Mouse (Mus musculus): ENCODE data around the gene Gm20422. TPM values are rescaled to one million over a fixed set of nuclear protein-coding genes. Genes with fewer than 3 reads are reported as not detected.

Gm20422 gene
- polyA plus RNA-seq, 1 experiment from 2014 or later = 1.4 TPM

DNA sequence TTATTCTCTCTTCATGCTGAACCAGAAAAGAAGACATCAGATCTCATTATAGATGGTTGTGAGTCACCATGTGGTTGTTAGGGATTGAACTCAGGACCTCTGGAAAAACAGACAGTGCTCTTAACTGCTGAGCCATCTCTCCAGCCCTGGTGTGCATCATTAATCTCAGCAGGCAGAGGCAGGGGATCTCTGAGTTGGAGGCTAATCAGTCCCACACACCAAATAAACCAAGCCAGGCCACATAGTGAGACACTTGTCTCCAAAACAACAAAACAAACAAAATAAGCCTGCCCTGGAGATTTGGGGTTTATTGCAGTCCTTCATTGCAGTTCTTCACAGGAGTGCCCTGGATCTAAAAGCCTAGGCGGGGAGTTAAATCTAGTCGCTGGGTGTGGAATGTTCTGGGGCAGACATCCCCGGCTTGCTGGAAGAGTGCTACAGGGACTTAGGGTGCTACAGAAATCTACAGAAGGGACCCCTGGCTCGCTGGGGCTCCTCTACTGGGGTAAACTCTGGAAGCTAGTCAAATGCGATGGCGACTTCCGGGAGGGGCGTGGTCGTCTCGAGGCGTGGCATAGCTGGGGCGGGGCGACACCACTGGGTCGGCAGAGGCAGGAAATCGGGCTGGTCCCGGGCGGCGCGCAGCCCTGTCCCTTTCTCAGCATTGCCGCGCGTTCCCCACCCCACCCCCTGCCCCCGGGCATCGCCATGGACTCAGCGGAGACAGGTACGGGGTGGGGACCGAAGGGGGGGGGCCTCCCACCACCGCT lies 33.6 kb upstream of the Gm20422 start, which contains the start of gene Gmip:
Gene Gmip, plus strand, starts transcription at position 586 of the 770 bp plus-strand sequence.
- 11% methylated on average over 17 of the region's 28 CpGs for WGBS
- H3K27ac ChIP-seq (ENCODE audit: low read depth, low read length) = no peak within 1 kb of the TSS; the same call in 1 of the 2 replicates
- H3K27me3 ChIP-seq (ENCODE audit: control insufficient read depth, insufficient read depth, low read length) = no peaks in the 10 kb centered on the region
- peak within 1 kb of the TSS; percentile 61 for H3K4me2 ChIP-seq
- peaks cover 36% of the 10 kb centered on the region for H3K36me3 ChIP-seq (ENCODE audit: control insufficient read depth, insufficient read depth, low read length)
- peaks cover 6% of the 10 kb centered on the region; the same call in 1 of the 2 replicates for H3K4me1 ChIP-seq (ENCODE audit: control insufficient read depth, insufficient read depth, low read length)
- peak; percentile 82 for ATAC-seq (ENCODE audit: low FRiP score)
- H3K9ac ChIP-seq (ENCODE audit: low read length) = peak within 1 kb of the TSS; percentile 65
- peak within 1 kb of the TSS; percentile 48 for H3K4me3 ChIP-seq (ENCODE audit: low read depth, low read length)
- peak; percentile 94 for DNase-seq (ENCODE audit: low spot score, missing footprints)
- H3K9me3 ChIP-seq (ENCODE audit: control insufficient read depth, low read length) = no peaks in the 10 kb centered on the region

DNA sequence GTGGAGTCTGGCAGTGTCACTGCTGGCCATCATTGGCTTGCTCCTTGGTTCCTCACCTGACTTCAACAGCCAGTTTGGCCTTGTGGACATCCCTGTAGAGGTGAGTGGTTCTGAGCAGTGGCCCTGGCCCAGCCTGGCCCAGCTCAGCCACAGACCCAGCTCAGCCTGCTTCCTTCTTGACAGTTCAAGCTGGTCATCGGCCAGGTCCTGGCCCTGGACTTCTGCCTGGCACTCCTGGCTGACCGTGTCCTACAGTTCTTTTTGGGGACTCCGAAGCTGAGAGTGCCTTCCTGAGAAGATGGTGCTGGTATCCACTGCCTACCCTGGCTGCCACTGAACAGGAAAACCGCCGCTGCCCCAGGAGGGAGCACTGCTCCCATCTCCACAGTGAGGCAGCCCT lies 32.5 kb upstream of the Gm20422 start:
- no peak overlapping the region for H3K27ac ChIP-seq (ENCODE audit: low read depth, low read length)
- H3K9me3 ChIP-seq (ENCODE audit: control insufficient read depth, low read length) = no peaks in the 10 kb centered on the region
- ATAC-seq (ENCODE audit: low FRiP score) = no peak
- peaks cover 6% of the 10 kb centered on the region; the same call in 1 of the 2 replicates for H3K4me1 ChIP-seq (ENCODE audit: control insufficient read depth, insufficient read depth, low read length)
- no peaks in the 10 kb centered on the region for H3K27me3 ChIP-seq (ENCODE audit: control insufficient read depth, insufficient read depth, low read length)
- peaks cover 46% of the 10 kb centered on the region for H3K36me3 ChIP-seq (ENCODE audit: control insufficient read depth, insufficient read depth, low read length)
- H3K9ac ChIP-seq (ENCODE audit: low read length) = no peak overlapping the region
- H3K4me2 ChIP-seq = no peak overlapping the region
- 85% methylated on average over 5 of the region's 5 CpGs for WGBS
- peak; percentile 51 for DNase-seq (ENCODE audit: low spot score, missing footprints)
- no peak overlapping the region for H3K4me3 ChIP-seq (ENCODE audit: low read depth, low read length)

DNA sequence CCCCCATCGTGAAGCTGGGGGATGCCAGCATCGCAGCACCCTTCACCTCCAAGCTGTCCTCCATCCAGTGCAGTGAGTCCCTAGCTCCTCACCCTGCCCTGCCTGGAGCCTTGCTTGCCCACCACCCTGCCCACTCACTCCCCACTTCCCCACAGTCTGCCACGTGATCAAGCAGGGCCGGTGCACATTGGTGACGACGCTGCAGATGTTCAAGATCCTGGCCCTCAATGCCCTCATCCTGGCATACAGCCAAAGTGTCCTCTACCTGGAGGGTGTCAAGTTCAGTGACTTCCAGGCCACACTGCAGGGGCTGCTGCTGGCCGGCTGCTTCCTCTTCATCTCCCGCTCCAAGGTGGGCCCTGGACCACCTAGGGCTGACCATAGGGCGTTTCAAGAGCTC lies 30.8 kb upstream of the Gm20422 start:
- H3K4me2 ChIP-seq = no peak overlapping the region
- no peaks in the 10 kb centered on the region for H3K27me3 ChIP-seq (ENCODE audit: control insufficient read depth, insufficient read depth, low read length)
- H3K36me3 ChIP-seq (ENCODE audit: control insufficient read depth, insufficient read depth, low read length) = peaks cover 58% of the 10 kb centered on the region
- 95% methylated on average over 9 of the region's 9 CpGs for WGBS
- ATAC-seq (ENCODE audit: low FRiP score) = no peak
- no peak overlapping the region for H3K27ac ChIP-seq (ENCODE audit: low read depth, low read length)
- peaks cover 6% of the 10 kb centered on the region; the same call in 1 of the 2 replicates for H3K4me1 ChIP-seq (ENCODE audit: control insufficient read depth, insufficient read depth, low read length)
- no peaks in the 10 kb centered on the region for H3K9me3 ChIP-seq (ENCODE audit: control insufficient read depth, low read length)
- no peak overlapping the region for H3K4me3 ChIP-seq (ENCODE audit: low read depth, low read length)
- no peak overlapping the region for H3K9ac ChIP-seq (ENCODE audit: low read length)
- DNase-seq (ENCODE audit: low spot score, missing footprints) = peak; percentile 56

DNA sequence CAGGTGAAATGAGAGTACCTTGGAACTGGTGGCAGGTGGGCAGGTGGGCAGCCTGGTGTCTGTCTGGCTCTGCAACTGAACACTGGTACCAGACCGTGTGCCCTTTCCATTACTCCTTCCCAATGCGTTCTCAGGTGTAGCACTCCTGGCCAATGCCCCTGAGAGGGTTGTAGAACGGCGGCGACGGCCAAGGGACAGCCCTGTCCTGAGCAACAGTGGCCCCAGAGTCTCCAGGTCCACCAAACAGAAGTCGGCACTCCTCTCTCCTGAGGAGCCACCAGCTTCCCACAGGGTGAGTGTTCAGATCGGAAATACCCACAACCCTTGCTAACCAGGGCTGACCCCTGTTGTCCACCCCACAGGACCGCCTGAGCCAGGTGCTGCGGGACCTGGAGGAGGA lies 30.4 kb upstream of the Gm20422 start:
- H3K9me3 ChIP-seq (ENCODE audit: control insufficient read depth, low read length) = no peaks in the 10 kb centered on the region
- no peak overlapping the region for H3K27ac ChIP-seq (ENCODE audit: low read depth, low read length)
- H3K4me3 ChIP-seq (ENCODE audit: low read depth, low read length) = no peak overlapping the region
- H3K4me2 ChIP-seq = no peak overlapping the region
- H3K36me3 ChIP-seq (ENCODE audit: control insufficient read depth, insufficient read depth, low read length) = peaks cover 59% of the 10 kb centered on the region
- peak; percentile 37 for DNase-seq (ENCODE audit: low spot score, missing footprints)
- H3K9ac ChIP-seq (ENCODE audit: low read length) = no peak overlapping the region
- WGBS = 96% methylated on average over 10 of the region's 10 CpGs
- peaks cover 6% of the 10 kb centered on the region; the same call in 1 of the 2 replicates for H3K4me1 ChIP-seq (ENCODE audit: control insufficient read depth, insufficient read depth, low read length)
- H3K27me3 ChIP-seq (ENCODE audit: control insufficient read depth, insufficient read depth, low read length) = no peaks in the 10 kb centered on the region
- ATAC-seq (ENCODE audit: low FRiP score) = no peak

DNA sequence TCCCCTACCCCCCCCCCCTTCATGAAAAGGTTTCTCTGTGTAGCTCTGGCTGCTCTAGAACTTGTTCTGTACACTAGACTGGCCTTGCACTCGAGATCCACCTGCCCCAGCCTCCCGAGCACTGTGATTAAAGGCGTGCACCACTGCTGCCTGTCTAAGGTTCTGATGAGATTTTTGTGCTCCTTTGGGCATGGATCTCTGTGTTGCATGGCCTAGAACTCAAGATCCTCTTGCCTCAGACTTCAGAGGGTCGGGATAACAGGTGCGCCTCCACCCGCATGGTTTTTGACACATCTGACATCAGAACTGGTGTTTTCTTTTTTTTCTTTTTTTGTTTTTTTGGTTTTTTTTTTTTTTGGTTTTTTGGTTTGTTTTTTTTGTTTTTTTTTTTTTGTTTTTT lies 29.9 kb upstream of the Gm20422 start:
- no peaks in the 10 kb centered on the region for H3K9me3 ChIP-seq (ENCODE audit: control insufficient read depth, low read length)
- H3K36me3 ChIP-seq (ENCODE audit: control insufficient read depth, insufficient read depth, low read length) = peaks cover 65% of the 10 kb centered on the region
- H3K9ac ChIP-seq (ENCODE audit: low read length) = no peak overlapping the region
- ATAC-seq (ENCODE audit: low FRiP score) (no peak), DNase-seq (ENCODE audit: low spot score, missing footprints) (peak; percentile 54)
- H3K4me3 ChIP-seq (ENCODE audit: low read depth, low read length) = no peak overlapping the region
- WGBS = 92% methylated on average over 6 of the region's 6 CpGs
- H3K27me3 ChIP-seq (ENCODE audit: control insufficient read depth, insufficient read depth, low read length) = no peaks in the 10 kb centered on the region
- H3K4me1 ChIP-seq (ENCODE audit: control insufficient read depth, insufficient read depth, low read length) = peaks cover 6% of the 10 kb centered on the region; the same call in 1 of the 2 replicates
- no peak overlapping the region for H3K4me2 ChIP-seq
- no peak overlapping the region for H3K27ac ChIP-seq (ENCODE audit: low read depth, low read length)

DNA sequence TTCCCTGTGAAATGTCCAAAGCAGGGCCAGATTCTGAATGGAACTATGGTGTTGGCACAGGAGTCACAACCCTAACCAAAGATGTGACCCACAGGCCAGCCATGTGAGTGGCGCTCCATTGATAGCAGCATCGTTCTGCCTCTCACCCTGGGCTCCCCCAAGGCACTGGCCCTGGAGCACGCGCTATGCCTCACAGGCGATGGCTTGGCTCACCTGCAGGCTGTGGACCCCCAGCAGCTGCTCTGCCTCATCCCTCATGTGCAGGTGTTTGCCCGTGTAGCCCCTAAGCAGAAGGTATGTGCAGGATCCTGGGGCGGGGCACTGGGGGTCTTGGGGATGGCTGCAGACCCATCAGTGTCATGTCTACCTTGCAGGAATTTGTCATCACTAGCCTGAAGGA lies 28.7 kb upstream of the Gm20422 start:
- Histone ChIP-seq H3K9ac (ENCODE audit: low read length) (no peak overlapping the region), H3K9me3 (ENCODE audit: control insufficient read depth, low read length) (no peaks in the 10 kb centered on the region), H3K27me3 (ENCODE audit: control insufficient read depth, insufficient read depth, low read length) (no peaks in the 10 kb centered on the region), H3K27ac (ENCODE audit: low read depth, low read length) (no peak overlapping the region), H3K4me1 (ENCODE audit: control insufficient read depth, insufficient read depth, low read length) (peaks cover 2% of the 10 kb centered on the region; the same call in 1 of the 2 replicates), H3K4me2 (no peak overlapping the region), H3K36me3 (ENCODE audit: control insufficient read depth, insufficient read depth, low read length) (peaks cover 74% of the 10 kb centered on the region), H3K4me3 (ENCODE audit: low read depth, low read length) (no peak overlapping the region)
- DNase-seq (ENCODE audit: low spot score, missing footprints) (peak; percentile 37), ATAC-seq (ENCODE audit: low FRiP score) (no peak)
- 96% methylated on average over 7 of the region's 7 CpGs for WGBS

DNA sequence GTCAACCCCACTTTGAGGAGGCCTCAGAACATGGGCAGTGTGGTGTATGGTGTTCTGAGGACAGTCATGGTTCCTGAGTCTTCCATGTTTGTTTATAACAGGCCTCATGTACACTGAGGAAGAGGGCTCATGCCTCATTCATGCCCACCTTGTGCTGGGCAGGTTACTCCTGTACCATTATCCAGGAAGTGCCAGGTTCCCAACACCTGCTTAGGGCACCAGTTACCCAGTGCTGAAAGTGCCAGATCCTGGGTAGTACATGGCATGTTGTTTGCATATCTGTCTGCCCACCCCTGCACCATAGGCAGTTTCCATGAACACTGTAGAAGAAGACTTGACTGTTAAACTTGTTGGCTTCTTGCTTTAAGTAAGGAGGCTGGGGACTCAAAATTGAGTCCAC lies 27.5 kb upstream of the Gm20422 start:
- DNase-seq (ENCODE audit: low spot score, missing footprints) (peak; percentile 80), ATAC-seq (ENCODE audit: low FRiP score) (no peak)
- H3K4me3 ChIP-seq (ENCODE audit: low read depth, low read length) = no peak overlapping the region
- H3K4me2 ChIP-seq = no peak overlapping the region
- H3K36me3 ChIP-seq (ENCODE audit: control insufficient read depth, insufficient read depth, low read length) = peaks cover 74% of the 10 kb centered on the region
- H3K9me3 ChIP-seq (ENCODE audit: control insufficient read depth, low read length) = no peaks in the 10 kb centered on the region
- H3K27me3 ChIP-seq (ENCODE audit: control insufficient read depth, insufficient read depth, low read length) = no peaks in the 10 kb centered on the region
- no peak overlapping the region for H3K9ac ChIP-seq (ENCODE audit: low read length)
- H3K27ac ChIP-seq (ENCODE audit: low read depth, low read length) = no peak overlapping the region
- no peaks in the 10 kb centered on the region for H3K4me1 ChIP-seq (ENCODE audit: control insufficient read depth, insufficient read depth, low read length)

DNA sequence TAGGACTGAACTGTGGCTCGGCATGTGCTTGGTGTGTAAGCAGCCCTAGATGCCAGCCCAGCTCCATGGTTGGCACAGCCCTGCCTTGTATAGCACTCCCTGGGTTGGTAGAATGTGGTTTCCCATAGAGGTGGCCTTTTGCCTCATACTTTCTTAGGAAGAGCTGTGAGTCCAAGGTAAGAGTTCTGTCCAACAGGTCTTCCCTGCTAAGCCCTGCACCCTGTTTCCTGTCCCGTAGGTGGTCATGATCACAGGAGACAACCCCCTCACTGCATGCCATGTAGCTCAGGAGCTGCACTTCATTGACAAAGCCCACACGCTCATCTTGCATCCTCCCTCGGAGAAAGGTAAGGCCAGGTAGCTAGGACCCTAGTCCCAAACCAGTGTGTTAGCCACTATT lies 27.1 kb upstream of the Gm20422 start:
- H3K4me1 ChIP-seq (ENCODE audit: control insufficient read depth, insufficient read depth, low read length) = no peaks in the 10 kb centered on the region
- ATAC-seq (ENCODE audit: low FRiP score) = no peak
- no peaks in the 10 kb centered on the region for H3K27me3 ChIP-seq (ENCODE audit: control insufficient read depth, insufficient read depth, low read length)
- H3K4me2 ChIP-seq = no peak overlapping the region
- WGBS = 98% methylated on average over 4 of the region's 4 CpGs
- H3K9me3 ChIP-seq (ENCODE audit: control insufficient read depth, low read length) = no peaks in the 10 kb centered on the region
- H3K4me3 ChIP-seq (ENCODE audit: low read depth, low read length) = no peak overlapping the region
- no peak overlapping the region for H3K27ac ChIP-seq (ENCODE audit: low read depth, low read length)
- no peak overlapping the region for H3K9ac ChIP-seq (ENCODE audit: low read length)
- peak; percentile 74 for DNase-seq (ENCODE audit: low spot score, missing footprints)
- peaks cover 74% of the 10 kb centered on the region for H3K36me3 ChIP-seq (ENCODE audit: control insufficient read depth, insufficient read depth, low read length)

DNA sequence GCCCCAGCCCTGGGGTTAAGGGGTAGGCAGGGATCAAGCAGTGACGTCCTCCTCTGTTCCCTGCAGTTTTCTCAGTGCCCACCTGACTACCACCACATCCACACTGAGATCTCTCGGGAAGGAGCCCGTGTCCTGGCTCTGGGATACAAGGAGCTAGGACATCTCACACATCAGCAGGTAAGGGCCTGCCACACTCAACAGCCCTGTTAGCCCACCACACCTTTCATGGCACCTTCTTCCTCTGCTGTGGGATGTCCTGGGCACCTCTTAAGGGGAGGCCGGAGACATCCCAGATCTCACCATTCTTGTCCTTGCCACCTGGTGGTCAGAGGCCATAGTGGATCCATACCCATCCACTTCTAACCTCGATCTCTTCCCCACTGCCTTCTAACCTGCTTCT lies 25.3 kb upstream of the Gm20422 start:
- Histone ChIP-seq H3K9me3 (ENCODE audit: control insufficient read depth, low read length) (no peaks in the 10 kb centered on the region), H3K9ac (ENCODE audit: low read length) (no peak overlapping the region), H3K4me3 (ENCODE audit: low read depth, low read length) (no peak overlapping the region), H3K36me3 (ENCODE audit: control insufficient read depth, insufficient read depth, low read length) (peaks cover 64% of the 10 kb centered on the region), H3K4me2 (no peak overlapping the region), H3K27ac (ENCODE audit: low read depth, low read length) (no peak overlapping the region), H3K4me1 (ENCODE audit: control insufficient read depth, insufficient read depth, low read length) (no peaks in the 10 kb centered on the region), H3K27me3 (ENCODE audit: control insufficient read depth, insufficient read depth, low read length) (no peaks in the 10 kb centered on the region)
- 93% methylated on average over 5 of the region's 5 CpGs for WGBS
- peak; percentile 72 for DNase-seq (ENCODE audit: low spot score, missing footprints)
- no peak for ATAC-seq (ENCODE audit: low FRiP score)

Data from midbrain, embryonic 11.5 days (tissue).